Mouse (Mus musculus) urinary bladder, postnatal 25 days (tissue): ENCODE measurements around the gene Prmt1.

Experiments used
- DNase-seq: peaks from one replicate; pipeline ENCODE4 v3.0.0; 2022; ENCODE audit warnings: low spot score

The Prmt1 gene

DNA sequence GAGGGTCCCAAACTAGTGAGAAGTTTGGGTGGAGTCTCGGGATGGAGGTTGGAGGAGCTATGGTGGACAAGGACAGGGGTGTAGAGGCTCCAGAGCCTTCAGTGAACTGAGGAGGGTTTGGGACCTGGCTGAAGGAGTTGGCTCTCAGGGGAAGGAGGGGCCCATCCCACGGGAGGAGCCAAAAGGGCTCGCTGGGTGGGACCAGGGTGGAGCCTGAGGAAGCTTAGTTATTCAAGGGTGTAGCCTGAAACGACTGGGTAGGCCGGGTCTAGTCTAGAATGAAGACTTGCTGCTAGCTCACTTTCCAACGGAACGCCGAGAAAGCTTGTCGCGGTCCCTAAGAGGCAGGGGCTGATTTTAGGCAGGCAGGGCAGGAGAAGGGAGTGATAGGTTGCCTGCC lies 34.4 kb downstream of the Prmt1 start:
- DNase-seq = peak; percentile 58

DNA sequence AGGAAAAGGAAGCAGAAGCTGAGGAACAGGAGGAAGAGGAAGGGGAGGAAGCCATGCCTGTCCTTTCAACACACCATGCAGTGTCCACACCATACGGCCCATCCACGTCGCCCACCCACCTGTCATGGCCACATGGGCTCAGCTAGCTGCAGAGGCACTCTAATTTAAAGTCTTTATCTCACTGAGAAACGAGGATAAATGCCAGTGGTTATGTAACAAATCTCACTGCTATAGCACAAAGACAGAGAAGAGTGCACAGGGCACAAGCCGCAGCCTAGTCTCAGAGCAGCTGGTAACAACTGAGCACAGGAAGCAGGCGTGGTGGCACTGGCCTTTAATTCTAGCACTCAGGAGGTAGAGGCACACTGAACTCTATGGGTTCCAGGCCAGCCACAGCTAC lies 36.4 kb downstream of the Prmt1 start:
- DNase-seq = no peak

DNA sequence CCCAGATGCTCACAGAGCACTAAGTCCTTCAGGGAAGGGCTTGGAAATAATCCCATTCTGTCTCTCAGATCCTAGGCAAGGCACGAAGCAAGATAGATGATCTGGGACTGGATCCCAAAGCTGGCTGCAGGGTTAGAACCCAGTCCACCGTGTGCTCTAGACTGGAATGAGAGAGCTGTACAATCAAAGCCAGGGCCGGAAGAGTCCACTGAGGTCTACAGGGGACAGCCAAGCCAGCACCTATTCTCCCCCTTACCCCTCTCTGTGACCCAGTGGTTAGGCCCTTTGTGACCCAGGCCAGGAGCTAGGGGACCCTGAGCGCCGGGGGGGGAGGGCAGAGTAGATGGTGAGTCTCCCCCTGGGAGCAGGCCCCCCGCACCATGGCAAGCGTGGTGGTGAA lies 43.5 kb downstream of the Prmt1 start, which contains the start of gene Tsks:
Gene Tsks (plus strand): TSS at position 301 of the 400 bp plus-strand sequence.
- no peak for DNase-seq

DNA sequence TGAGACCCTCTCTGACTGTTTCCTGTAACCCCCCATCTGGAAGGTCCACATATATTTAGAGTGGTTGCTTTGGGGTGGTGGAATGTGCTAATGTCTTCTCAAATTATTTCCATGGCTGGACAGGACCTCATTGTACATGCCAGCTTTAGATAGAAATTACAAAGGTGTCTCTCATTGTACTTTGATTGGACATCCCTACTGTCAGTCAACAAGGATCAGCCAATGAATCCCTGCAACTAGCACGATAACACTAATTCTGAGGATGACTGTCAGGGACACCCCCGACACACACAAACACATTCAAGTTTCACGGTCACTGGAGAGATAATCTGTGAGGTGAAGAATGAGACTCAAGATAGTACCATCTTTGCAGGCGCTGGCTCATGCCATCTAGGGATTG lies 47.7 kb downstream of the Prmt1 start:
- DNase-seq = no peak

DNA sequence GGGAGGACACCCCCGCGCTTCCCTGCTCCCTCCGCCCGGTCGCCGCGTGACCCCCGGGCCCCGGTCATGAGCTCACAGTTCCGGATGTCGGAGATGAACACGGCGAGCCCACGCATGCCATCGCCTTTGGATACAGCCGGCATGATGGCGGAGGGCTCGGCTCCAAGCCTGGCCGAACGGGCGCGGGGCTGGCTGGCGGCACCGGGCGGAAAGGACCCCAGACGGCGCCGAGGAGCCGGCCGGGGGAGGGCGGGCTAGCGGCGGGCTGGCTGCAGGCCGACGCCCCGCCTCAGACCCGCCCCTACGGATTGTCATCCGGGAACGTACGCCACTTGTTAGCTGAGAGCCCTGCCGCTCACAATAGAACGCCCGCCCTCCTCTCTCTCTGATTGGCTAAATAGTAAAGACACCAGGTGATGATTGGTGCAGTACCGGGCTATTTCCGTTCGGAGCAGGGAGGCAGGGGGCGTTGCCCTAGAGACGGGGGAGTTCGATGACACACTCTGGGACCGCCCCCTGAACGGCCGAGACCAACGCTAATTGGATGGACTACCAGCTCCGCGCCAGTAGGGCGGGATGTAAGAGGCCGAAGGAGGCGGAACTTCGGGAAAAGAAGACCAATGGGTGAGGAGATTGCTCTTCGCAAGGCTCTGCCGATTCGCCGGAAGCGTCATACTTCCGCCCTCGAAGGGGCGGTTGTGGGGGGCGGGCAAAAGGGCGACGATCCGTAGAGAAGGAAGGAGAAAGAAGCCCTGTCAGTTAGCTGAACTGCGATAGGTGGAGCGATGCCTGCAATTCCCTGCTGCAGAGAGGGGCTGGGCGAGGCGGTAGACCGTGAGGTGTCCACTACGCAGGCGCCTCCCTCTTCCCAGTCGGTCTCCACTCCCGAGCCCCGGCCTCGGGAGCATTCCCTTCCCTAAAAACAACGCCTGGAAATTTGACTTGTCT lies 56.9 kb downstream of the Prmt1 start, which contains the start of gene Ap2a1:
Gene Ap2a1 (minus strand): TSS at position 293 of the 948 bp plus-strand sequence.
- DNase-seq = peak; percentile 92

DNA sequence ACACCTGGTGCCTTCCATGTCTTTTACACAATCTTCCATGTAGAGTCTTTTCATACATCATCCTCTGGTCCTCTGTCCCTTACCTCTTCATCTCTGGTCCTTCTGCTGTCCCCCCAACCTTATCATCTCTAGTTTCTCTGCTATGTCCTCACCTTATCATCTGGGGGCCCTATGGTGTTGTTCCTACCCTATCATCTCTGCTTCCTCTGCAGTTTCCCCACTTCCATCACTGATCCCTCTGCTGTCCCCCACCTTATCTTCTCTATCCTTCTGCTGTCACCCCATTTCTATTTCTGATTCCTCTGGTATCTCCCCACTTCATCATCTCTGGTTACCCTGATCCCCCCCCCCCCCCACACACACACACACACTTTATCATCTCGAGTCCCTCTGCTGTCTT lies 57.8 kb downstream of the Prmt1 start:
- no peak for DNase-seq
